Mouse (Mus musculus) cerebellum, postnatal 25 days (tissue): ENCODE results near the gene Amfr.

Experiments used
- DNase-seq, 2 experiments: peaks; one replicate each; pipeline ENCODE4 v3.0.0; 2021; ENCODE audit warnings: mixed read lengths in 2 of 2

The Amfr gene

GRCm38 (mm10) chr8:93932873-93933272 lies 79.8 kb downstream of the Amfr start:
- peak; percentile 93 for DNase-seq

- no peak for DNase-seq
Observed at GRCm38 (mm10) chr8:93931336-93931735, 81.3 kb downstream of the Amfr start.

- peak; percentile 21 to 23 for DNase-seq
Observed at GRCm38 (mm10) chr8:93929233-93929632, 83.4 kb downstream of the Amfr start.

- peak in 1 of 2 experiments; percentile 11 for DNase-seq
Observed at GRCm38 (mm10) chr8:93925513-93925912, 87.1 kb downstream of the Amfr start.

GRCm38 (mm10) chr8:93923897-93924334 lies 88.7 kb downstream of the Amfr start:
- peak; percentile 57 to 66 for DNase-seq
